Mouse (Mus musculus) MN1 (cell line): ENCODE results near the gene Rin2.
"Not testable (repeated sequence)": the region's sequence is repeated elsewhere in the genome, so short reads cannot be mapped to it uniquely, and the experiment has no call there.

Experiments used
- DNase-seq: peaks from one replicate; pipeline ENCODE4 v3.0.0-alpha.2; 2016; ENCODE audit warnings: low spot score

Gene Rin2

GRCm38 (mm10) chr2:145900318-145900717, 225.3 kb downstream of the Rin2 start:
- DNase-seq: not testable (repeated sequence)

GRCm38 (mm10) chr2:145901861-145902260, 226.8 kb downstream of the Rin2 start, which contains the start of gene Naa20:
Gene Naa20, plus strand, starts transcription at chr2:145902099.
- DNase-seq: no peak

GRCm38 (mm10) chr2:145903061-145903901, 228.3 kb downstream of the Rin2 start:
- DNase-seq: peak; percentile 93

GRCm38 (mm10) chr2:145903983-145904616, 229.1 kb downstream of the Rin2 start:
- peak; percentile 23 for DNase-seq

GRCm38 (mm10) chr2:145905156-145905555, 230.1 kb downstream of the Rin2 start:
- DNase-seq: no peak

GRCm38 (mm10) chr2:145905884-145906283, 230.9 kb downstream of the Rin2 start:
- DNase-seq: not testable (repeated sequence)

- DNase-seq: no peak
Observed at GRCm38 (mm10) chr2:145920941-145921650, 246.1 kb downstream of the Rin2 start.

GRCm38 (mm10) chr2:145934339-145935231, 259.6 kb downstream of the Rin2 start, which contains the start of the genes Cfap61 and Crnkl1:
Gene Cfap61, plus strand, starts transcription at chr2:145934784.
Gene Crnkl1, minus strand, starts transcription at chr2:145935014.
- peak; percentile 95 for DNase-seq

- DNase-seq: no peak
Observed at GRCm38 (mm10) chr2:145936975-145937374, 262.0 kb downstream of the Rin2 start.
